Mouse (Mus musculus) MEL (cell line): ENCODE measurements around the gene Glra1. TPM values are rescaled to one million over a fixed set of nuclear protein-coding genes. Genes with fewer than 3 reads are reported as not detected.
A peak's percentile ranks its signal among the peaks of the same experiment; 100 is the strongest.

ENCODE experiments used
- DNase-seq: peaks from one replicate; pipeline ENCODE4 v3.0.0; 2011; ENCODE audit warnings: low read depth, low spot score
- H3K27ac ChIP-seq: 2 replicates; pipeline ENCODE4 v1.5.1; 2012; ENCODE audit warnings: low read depth, mild to moderate bottlenecking, control low read depth, low read length, moderate library complexity; ENCODE audit not compliant: control insufficient read depth
- H3K27me3 ChIP-seq, 2 experiments: fragments of 150-350 bp in 1 of 2; sonication (generic) in 1 of 2; 2 replicates each; pipeline ENCODE4 v1.6.1; 2012; ENCODE audit warnings: low read length in 2 of 2, mild to moderate bottlenecking in 2 of 2, improper control_type of control experiment in 1 of 2, moderate library complexity in 1 of 2; ENCODE audit not compliant: insufficient read depth in 2 of 2, control insufficient read depth in 1 of 2
- H3K36me3 ChIP-seq, 2 experiments: 2 replicates each; pipeline ENCODE4 v1.6.1; 2012 to 2014; ENCODE audit warnings: low read length in 2 of 2, improper control_type of control experiment in 1 of 2, inconsistent platforms in 1 of 2, mild to moderate bottlenecking in 1 of 2; ENCODE audit not compliant: insufficient read depth in 2 of 2, control insufficient read depth in 1 of 2
- H3K4me1 ChIP-seq, 2 experiments: fragments of 150-350 bp in 1 of 2; sonication (generic) in 1 of 2; 2 replicates each; pipeline ENCODE4 v1.6.1; 2012; ENCODE audit warnings: low read length in 2 of 2, improper control_type of control experiment in 1 of 2, mild to moderate bottlenecking in 1 of 2; ENCODE audit not compliant: insufficient read depth in 2 of 2, control insufficient read depth in 1 of 2
- H3K4me3 ChIP-seq, 2 experiments: fragments of 150-350 bp in 1 of 2; sonication (generic) in 1 of 2; 2 replicates each; pipeline ENCODE4 v1.5.1; 2012; ENCODE audit warnings: low read depth in 2 of 2, low read length in 2 of 2, mild to moderate bottlenecking in 2 of 2, moderate library complexity in 2 of 2, control low read depth in 1 of 2, improper control_type of control experiment in 1 of 2; ENCODE audit not compliant: control insufficient read depth in 1 of 2, insufficient read depth in 1 of 2
- H3K79me2 ChIP-seq: 2 replicates; pipeline ENCODE4 v1.6.1; 2012; ENCODE audit warnings: mild to moderate bottlenecking, low read length, moderate library complexity; ENCODE audit not compliant: control insufficient read depth, poor library complexity, insufficient read depth
- H3K9ac ChIP-seq: 2 replicates; pipeline ENCODE4 v1.6.1; 2012; ENCODE audit warnings: low read depth, mild to moderate bottlenecking, control low read depth, low read length, moderate library complexity; ENCODE audit not compliant: control insufficient read depth, poor library complexity, severe bottlenecking
- H3K9me3 ChIP-seq: fragments of 150-350 bp; sonication (generic); replicated peaks from 2 replicates; pipeline ENCODE4 v1.6.1; 2012; ENCODE audit warnings: mild to moderate bottlenecking, low read length, improper control_type of control experiment, moderate library complexity; ENCODE audit not compliant: insufficient read depth
- CHD1 ChIP-seq: IDR thresholded peaks from 2 replicates; pipeline ENCODE4 v1.6.1; 2012; ENCODE audit warnings: low read depth, mild to moderate bottlenecking, inconsistent platforms, low read length, improper control_type of control experiment
- CTCF ChIP-seq, 3 experiments: IDR thresholded peaks in 2 of 3; conservative IDR thresholded peaks in 1 of 3; 2 replicates each; pipeline ENCODE4 v1.5.1; 2011 to 2012; ENCODE audit warnings: low read length in 3 of 3, low read depth in 2 of 3, mild to moderate bottlenecking in 2 of 3, improper control_type of control experiment in 1 of 3, inconsistent platforms in 1 of 3, mixed read lengths in 1 of 3, moderate library complexity in 1 of 3; ENCODE audit not compliant: control insufficient read depth in 1 of 3, insufficient read depth in 1 of 3, poor library complexity in 1 of 3, severe bottlenecking in 1 of 3
- E2F4 ChIP-seq: IDR thresholded peaks from 2 replicates; pipeline ENCODE4 v1.6.1; 2011; ENCODE audit warnings: low read depth, low read length, improper control_type of control experiment, borderline replicate concordance
- ELF1 ChIP-seq: IDR thresholded peaks from 2 replicates; pipeline ENCODE4 v1.6.1; 2014; ENCODE audit warnings: low read depth, mild to moderate bottlenecking, inconsistent platforms, low read length, improper control_type of control experiment, moderate library complexity
- EP300 ChIP-seq, 2 experiments: IDR thresholded peaks; 2 replicates each; pipeline ENCODE4 v1.6.1; 2011; ENCODE audit warnings: improper control_type of control experiment in 2 of 2, low read length in 2 of 2, low read depth in 1 of 2, mild to moderate bottlenecking in 1 of 2
- ETS1 ChIP-seq: IDR thresholded peaks from 2 replicates; pipeline ENCODE4 v1.6.1; 2012; ENCODE audit warnings: low read depth, mild to moderate bottlenecking, inconsistent platforms, low read length, improper control_type of control experiment, moderate library complexity
- HCFC1 ChIP-seq: IDR thresholded peaks from 2 replicates; pipeline ENCODE4 v1.6.1; 2012; ENCODE audit warnings: low read depth, mild to moderate bottlenecking, inconsistent platforms, low read length, improper control_type of control experiment, moderate library complexity
- JUND ChIP-seq: IDR thresholded peaks from 2 replicates; pipeline ENCODE4 v1.6.1; 2011; ENCODE audit warnings: low read depth, mild to moderate bottlenecking, improper control_type of control experiment, low read length
- MAFK ChIP-seq: IDR thresholded peaks from 2 replicates; pipeline ENCODE4 v1.6.1; 2011; ENCODE audit warnings: low read depth, mild to moderate bottlenecking, low read length, improper control_type of control experiment, borderline replicate concordance
- MAX ChIP-seq: IDR thresholded peaks from 2 replicates; pipeline ENCODE4 v1.6.1; 2011; ENCODE audit warnings: low read length, improper control_type of control experiment
- MAZ ChIP-seq: IDR thresholded peaks from 2 replicates; pipeline ENCODE4 v1.6.1; 2012; ENCODE audit warnings: low read depth, mild to moderate bottlenecking, inconsistent platforms, low read length, improper control_type of control experiment
- MEF2A ChIP-seq: IDR thresholded peaks from 2 replicates; pipeline ENCODE4 v1.6.1; 2014; ENCODE audit warnings: low read depth, mild to moderate bottlenecking, inconsistent platforms, low read length, improper control_type of control experiment; ENCODE audit not compliant: poor library complexity, insufficient replicate concordance, severe bottlenecking; ENCODE audit errors: extremely low read depth
- MXI1 ChIP-seq: IDR thresholded peaks from 2 replicates; pipeline ENCODE4 v1.6.1; 2011; ENCODE audit warnings: mild to moderate bottlenecking, low read depth, low read length, improper control_type of control experiment
- MYB ChIP-seq: IDR thresholded peaks from 2 replicates; pipeline ENCODE4 v1.6.1; 2011; ENCODE audit warnings: mild to moderate bottlenecking, low read depth, low read length, improper control_type of control experiment
- NELFE ChIP-seq: IDR thresholded peaks from 2 replicates; pipeline ENCODE4 v1.6.1; 2011; ENCODE audit warnings: low read depth, low read length, improper control_type of control experiment
- NRF1 ChIP-seq: IDR thresholded peaks from 2 replicates; pipeline ENCODE4 v1.6.1; 2014; ENCODE audit warnings: low read depth, mild to moderate bottlenecking, inconsistent platforms, low read length, improper control_type of control experiment, moderate library complexity; ENCODE audit not compliant: poor library complexity, insufficient read depth, severe bottlenecking
- POLR2A ChIP-seq, 2 experiments: IDR thresholded peaks; 2 replicates each; pipeline ENCODE4 v1.6.1; 2011 to 2012; ENCODE audit warnings: low read length in 2 of 2, mild to moderate bottlenecking in 2 of 2, control low read depth in 1 of 2, improper control_type of control experiment in 1 of 2, low read depth in 1 of 2, moderate library complexity in 1 of 2; ENCODE audit not compliant: control insufficient read depth in 1 of 2, insufficient read depth in 1 of 2, poor library complexity in 1 of 2
- POLR2AphosphoS2 ChIP-seq: IDR thresholded peaks from 2 replicates; pipeline ENCODE4 v1.6.1; 2011; ENCODE audit warnings: low read length, improper control_type of control experiment
- POLR2AphosphoS5 ChIP-seq: IDR thresholded peaks from 2 replicates; pipeline ENCODE4 v1.6.1; 2012; ENCODE audit warnings: low read depth, borderline replicate concordance, mild to moderate bottlenecking, inconsistent platforms, low read length, moderate library complexity, mixed read lengths
- SMC3 ChIP-seq: IDR thresholded peaks from 2 replicates; pipeline ENCODE4 v1.6.1; 2011; ENCODE audit warnings: low read depth, low read length, improper control_type of control experiment
- TAL1 ChIP-seq: IDR thresholded peaks from 2 replicates; pipeline ENCODE4 v1.6.1; 2012; ENCODE audit warnings: mild to moderate bottlenecking, inconsistent platforms, low read length, moderate library complexity, mixed read lengths
- TCF12 ChIP-seq: IDR thresholded peaks from 2 replicates; pipeline ENCODE4 v1.6.1; 2014; ENCODE audit warnings: low read depth, mild to moderate bottlenecking, inconsistent platforms, low read length, improper control_type of control experiment, moderate library complexity
- UBTF ChIP-seq: IDR thresholded peaks from 2 replicates; pipeline ENCODE4 v1.6.1; 2012; ENCODE audit warnings: low read depth, mild to moderate bottlenecking, inconsistent platforms, low read length, improper control_type of control experiment, moderate library complexity, borderline replicate concordance; ENCODE audit not compliant: insufficient read depth
- USF1 ChIP-seq: IDR thresholded peaks from 2 replicates; pipeline ENCODE4 v1.6.1; 2014; ENCODE audit warnings: low read depth, mild to moderate bottlenecking, inconsistent platforms, low read length, improper control_type of control experiment, moderate library complexity
- ZC3H11A ChIP-seq: IDR thresholded peaks from 2 replicates; pipeline ENCODE4 v1.6.1; 2012; ENCODE audit warnings: low read depth, mild to moderate bottlenecking, inconsistent platforms, low read length, improper control_type of control experiment
- ZKSCAN1 ChIP-seq: IDR thresholded peaks from 2 replicates; pipeline ENCODE4 v1.6.1; 2012; ENCODE audit warnings: low read depth, mild to moderate bottlenecking, inconsistent platforms, low read length, improper control_type of control experiment, moderate library complexity
- ZMIZ1 ChIP-seq: IDR thresholded peaks from 2 replicates; pipeline ENCODE4 v1.6.1; 2012; ENCODE audit warnings: low read depth, mild to moderate bottlenecking, inconsistent platforms, low read length, improper control_type of control experiment, moderate library complexity
- ZNF384 ChIP-seq: IDR thresholded peaks from 2 replicates; pipeline ENCODE4 v1.6.1; 2012; ENCODE audit warnings: low read depth, mild to moderate bottlenecking, inconsistent platforms, low read length, improper control_type of control experiment
- polyA plus RNA-seq, 2 experiments: library from polyadenylated mRNA; stranded (reverse) in 1 of 2; unstranded in 1 of 2; fragments of >175 nt in 1 of 2; fragments of >200 nt in 1 of 2; gene quantifications; 2 replicates each; pipeline versions ENCODE4 v1.2.1 to v1.2.4; 2012; ENCODE audit warnings: low replicate concordance in 2 of 2, low read depth in 1 of 2; ENCODE audit not compliant: insufficient read length in 2 of 2, insufficient read depth in 1 of 2, missing spikeins in 1 of 2
- total RNA-seq: library from RNA; depleted of rRNA; stranded (reverse); fragments of 300-350 nt; gene quantifications from 2 replicates; pipeline ENCODE4 v1.2.3, GENCODE M21; 2012

The Glra1 gene
- total and polyA plus RNA-seq, 3 experiments = not detected

DNA sequence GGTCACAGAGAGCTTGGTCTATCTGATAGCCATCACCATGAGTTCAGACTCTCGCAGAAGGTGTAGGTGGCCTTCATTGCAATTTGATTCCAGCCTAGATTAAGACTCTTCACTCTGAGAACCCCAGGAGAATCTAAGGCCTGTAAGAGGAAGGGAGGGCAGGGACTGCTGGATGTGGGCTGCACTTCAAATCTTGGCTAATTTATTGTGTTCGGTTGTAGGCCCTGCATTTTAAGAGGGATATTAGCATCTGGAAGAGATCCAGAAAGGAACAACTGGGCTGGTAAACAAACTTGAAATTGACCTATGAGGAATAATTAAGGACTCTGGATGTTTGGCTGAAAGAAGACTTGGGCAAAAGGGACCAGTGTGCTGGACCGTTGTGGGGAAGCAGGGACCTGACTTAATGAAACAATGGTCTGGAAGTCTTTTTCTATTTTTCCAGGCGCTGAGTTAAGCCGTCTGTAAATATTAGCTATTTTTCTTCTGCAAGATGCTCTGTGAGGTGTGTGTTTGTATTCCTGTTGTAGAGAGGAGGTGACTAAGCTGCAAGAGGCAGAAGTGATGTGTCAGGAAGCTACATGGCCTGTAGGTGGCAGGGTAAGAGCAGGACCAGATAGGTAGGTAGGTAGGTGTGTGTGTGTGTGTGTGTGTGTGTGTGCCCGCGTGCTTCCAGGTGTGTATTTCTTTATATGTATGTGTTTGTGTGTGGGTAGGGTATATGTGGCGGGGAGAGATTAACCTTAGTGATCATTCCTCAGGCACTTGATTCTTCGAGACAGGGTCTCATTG, 18.4 kb downstream of the Glra1 start:
- no peaks in the 10 kb centered on the region for H3K36me3 ChIP-seq
- no peaks in the 10 kb centered on the region for H3K79me2 ChIP-seq
- TF ChIP-seq CTCF (IDR thresholded peaks at IDR 0.05 in 2 of 3, conservative IDR thresholded peaks at IDR 0.05 in 1 of 3; ENCODE audit: control insufficient read depth in 1 of 3, insufficient read depth in 1 of 3, low read depth in 2 of 3, low read length in 3 of 3, poor library complexity in 1 of 3, severe bottlenecking in 1 of 3) (no peak), MEF2A (no peak), ELF1 (no peak), TAL1 (no peak), ZKSCAN1 (no peak), POLR2A (IDR thresholded peaks at IDR 0.05; ENCODE audit: control insufficient read depth in 1 of 2, insufficient read depth in 1 of 2, low read depth in 1 of 2, low read length in 2 of 2, poor library complexity in 1 of 2) (no peak), EP300 (IDR thresholded peaks at IDR 0.05; ENCODE audit: low read depth in 1 of 2, low read length in 2 of 2) (no peak), ZMIZ1 (no peak), POLR2AphosphoS2 (no peak), ZNF384 (no peak), MAFK (no peak), ETS1 (no peak), UBTF (no peak), MXI1 (no peak), MAX (no peak), USF1 (no peak), JUND (no peak), CHD1 (no peak), NRF1 (no peak), TCF12 (no peak)
- H3K27me3 ChIP-seq = no peaks in the 10 kb centered on the region
- no peaks in the 10 kb centered on the region for H3K9me3 ChIP-seq
- no peak overlapping the region for H3K9ac ChIP-seq
- no peak overlapping the region for H3K27ac ChIP-seq
- H3K4me1 ChIP-seq = no peaks in the 10 kb centered on the region
- H3K4me3 ChIP-seq = no peak overlapping the region
- no peak for DNase-seq

DNA sequence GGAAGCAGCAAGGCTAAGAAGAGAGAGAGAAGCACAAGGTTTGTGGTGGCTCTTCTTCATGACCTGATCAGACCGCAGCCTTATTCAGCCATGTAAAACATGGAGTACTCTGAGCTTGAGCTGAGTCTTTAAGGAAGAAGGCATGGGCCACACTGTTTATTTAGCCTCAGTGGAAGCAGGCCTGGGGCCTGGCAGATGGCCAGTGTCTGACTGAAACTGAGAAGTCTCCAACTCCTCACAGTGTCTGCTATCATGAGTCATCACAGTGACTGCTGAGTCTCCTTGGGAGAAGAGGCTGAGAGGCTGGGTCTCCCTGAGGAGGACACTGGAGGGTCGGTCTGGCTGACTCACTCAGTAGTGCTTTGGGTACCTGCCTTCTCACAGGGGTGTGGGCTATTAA, 33.6 kb downstream of the Glra1 start:
- Histone ChIP-seq H3K4me3 (no peak overlapping the region), H3K27me3 (no peaks in the 10 kb centered on the region), H3K79me2 (no peaks in the 10 kb centered on the region), H3K4me1 (no peaks in the 10 kb centered on the region), H3K27ac (no peak overlapping the region), H3K9ac (no peak overlapping the region), H3K36me3 (no peaks in the 10 kb centered on the region), H3K9me3 (no peaks in the 10 kb centered on the region)
- peak; percentile 78 for DNase-seq
- no peak for TF ChIP-seq MAZ
- TF ChIP-seq SMC3 = no peak
- no peak for TF ChIP-seq MYB
- TF ChIP-seq E2F4 = no peak
- TF ChIP-seq ZNF384 = no peak
- no peak for TF ChIP-seq NELFE
- no peak for TF ChIP-seq POLR2AphosphoS5
- no peak for TF ChIP-seq MXI1
- no peak for TF ChIP-seq HCFC1
- TF ChIP-seq USF1 = no peak
- no peak for TF ChIP-seq ZC3H11A
